Mouse (Mus musculus): ENCODE measurements around the gene 2310003L06Rik. TPM values are rescaled to one million over a fixed set of nuclear protein-coding genes. Genes with fewer than 3 reads are reported as not detected.

The 2310003L06Rik gene
- polyA plus RNA-seq, 1 experiment: not detected

GRCm38 (mm10) chr5:87942515-87942914 is 26.7 kb upstream of the 2310003L06Rik start:
- TF ChIP-seq TCF3 (IDR thresholded peaks at IDR 0.05; ENCODE audit: insufficient read length, low read depth): no peak
- no peak for TF ChIP-seq USF1 (IDR thresholded peaks at IDR 0.05; ENCODE audit: low read depth)
- TF ChIP-seq E2F4 (IDR thresholded peaks at IDR 0.05; ENCODE audit: insufficient read depth): no peak
- no peak for TF ChIP-seq REST (IDR thresholded peaks at IDR 0.05; ENCODE audit: insufficient read depth, insufficient read length)
- no peak for TF ChIP-seq SRF (IDR thresholded peaks at IDR 0.05; ENCODE audit: control insufficient read depth, insufficient read length, low read depth)
- no peak for TF ChIP-seq MAX (IDR thresholded peaks at IDR 0.05; ENCODE audit: low read depth)
- no peak for TF ChIP-seq POLR2AphosphoS2 (IDR thresholded peaks at IDR 0.05; ENCODE audit: insufficient read length, low read depth)
- no peak for TF ChIP-seq TCF12 (IDR thresholded peaks at IDR 0.05; ENCODE audit: insufficient read depth, poor library complexity, severe bottlenecking)
- TF ChIP-seq MYOG (IDR thresholded peaks at IDR 0.05; ENCODE audit: control insufficient read depth in 1 of 3, insufficient read depth in 1 of 3, insufficient read length in 2 of 3, low read depth in 2 of 3): no peak
- no peak for TF ChIP-seq POLR2A (IDR thresholded peaks at IDR 0.05; ENCODE audit: insufficient read length, low read depth)
- TF ChIP-seq CEBPB (IDR thresholded peaks at IDR 0.05; ENCODE audit: insufficient read depth, poor library complexity, severe bottlenecking): no peak
- no peak for TF ChIP-seq MYOD1 (IDR thresholded peaks at IDR 0.05; ENCODE audit: control insufficient read depth in 1 of 3, insufficient read length in 2 of 3, low read depth in 2 of 3)
- no peaks in the 10 kb centered on the region for H3K36me3 ChIP-seq (ENCODE audit: control insufficient read depth, insufficient read depth)
- no peaks in the 10 kb centered on the region for H3K27me3 ChIP-seq (ENCODE audit: control insufficient read depth, insufficient read depth, insufficient read length)
- no peak overlapping the region for H3K4me3 ChIP-seq
- no peak overlapping the region for H3ac ChIP-seq (ENCODE audit: control insufficient read depth, insufficient read length)
- no peak overlapping the region for H3K4me2 ChIP-seq (ENCODE audit: low read depth)
- H3K79me2 ChIP-seq (ENCODE audit: control insufficient read depth, insufficient read depth): no peaks in the 10 kb centered on the region

DNA sequence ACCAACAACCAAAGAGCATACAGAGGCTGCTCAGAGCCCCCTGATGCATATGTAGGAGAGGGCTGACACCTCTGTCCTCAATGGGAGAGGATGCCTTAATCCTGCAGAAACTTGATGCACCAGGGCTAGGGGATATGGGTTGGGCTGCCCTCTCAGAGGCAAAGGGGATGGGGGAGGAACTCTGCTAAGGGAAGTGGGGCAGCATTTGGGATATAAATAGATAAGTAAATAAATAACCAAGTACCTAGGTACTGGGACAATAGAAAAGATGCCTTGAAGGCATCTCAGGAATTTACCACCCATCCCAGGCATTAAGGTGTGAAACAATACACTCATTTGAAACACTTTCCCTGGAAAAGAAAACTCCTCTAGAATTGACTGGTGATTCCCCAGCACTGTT is 17.4 kb upstream of the 2310003L06Rik start:
- H3K4me3 ChIP-seq: no peak overlapping the region
- H3ac ChIP-seq (ENCODE audit: control insufficient read depth, insufficient read length): no peak overlapping the region
- no peak overlapping the region for H3K4me2 ChIP-seq (ENCODE audit: low read depth)
- no peaks in the 10 kb centered on the region for H3K27me3 ChIP-seq (ENCODE audit: control insufficient read depth, insufficient read depth, insufficient read length)
- TF ChIP-seq TCF12 (IDR thresholded peaks at IDR 0.05; ENCODE audit: insufficient read depth, poor library complexity, severe bottlenecking) (no peak), MAX (IDR thresholded peaks at IDR 0.05; ENCODE audit: low read depth) (no peak), USF1 (IDR thresholded peaks at IDR 0.05; ENCODE audit: low read depth) (no peak), SRF (IDR thresholded peaks at IDR 0.05; ENCODE audit: control insufficient read depth, insufficient read length, low read depth) (no peak), MYOD1 (IDR thresholded peaks at IDR 0.05; ENCODE audit: control insufficient read depth in 1 of 3, insufficient read length in 2 of 3, low read depth in 2 of 3) (no peak), CEBPB (IDR thresholded peaks at IDR 0.05; ENCODE audit: insufficient read depth, poor library complexity, severe bottlenecking) (no peak), POLR2AphosphoS2 (IDR thresholded peaks at IDR 0.05; ENCODE audit: insufficient read length, low read depth) (no peak)
- no peaks in the 10 kb centered on the region for H3K36me3 ChIP-seq (ENCODE audit: control insufficient read depth, insufficient read depth)
- no peaks in the 10 kb centered on the region for H3K79me2 ChIP-seq (ENCODE audit: control insufficient read depth, insufficient read depth)

DNA sequence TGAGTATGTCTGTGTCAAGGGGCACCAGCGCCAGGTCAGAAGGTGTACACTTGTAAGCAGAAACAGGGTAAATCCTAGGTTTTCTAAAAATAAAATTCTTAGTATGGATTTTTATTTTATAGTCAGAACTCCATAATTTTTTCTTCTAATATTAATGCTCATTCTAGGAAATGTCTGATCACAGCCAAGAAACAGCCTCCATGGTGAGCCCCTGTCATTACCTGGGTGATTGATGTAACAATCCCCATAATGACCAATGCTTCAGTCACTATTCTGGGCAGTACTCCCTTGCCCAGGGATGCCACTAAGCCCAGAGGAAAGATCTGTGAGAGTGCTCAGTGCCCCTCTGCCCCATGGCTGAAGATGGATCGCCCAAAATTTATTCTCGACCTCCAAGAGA is 9.9 kb downstream of the 2310003L06Rik start, which contains the start of gene Cabs1:
Cabs1 (plus strand) TSS at position 301 of the 400 bp plus-strand sequence.
- Histone ChIP-seq H3K4me2 (ENCODE audit: low read depth) (no peak within 1 kb of the TSS), H3K36me3 (ENCODE audit: control insufficient read depth, insufficient read depth) (no peaks in the 10 kb centered on the region), H3K27me3 (ENCODE audit: control insufficient read depth, insufficient read depth, insufficient read length) (no peaks in the 10 kb centered on the region), H3ac (ENCODE audit: control insufficient read depth, insufficient read length) (no peak within 1 kb of the TSS), H3K4me3 (no peak within 1 kb of the TSS), H3K79me2 (ENCODE audit: control insufficient read depth, insufficient read depth) (no peaks in the 10 kb centered on the region)
- TF ChIP-seq POLR2AphosphoS2 (IDR thresholded peaks at IDR 0.05; ENCODE audit: insufficient read length, low read depth) (no peak), MYOD1 (IDR thresholded peaks at IDR 0.05; ENCODE audit: control insufficient read depth in 1 of 3, insufficient read length in 2 of 3, low read depth in 2 of 3) (no peak), MYOG (IDR thresholded peaks at IDR 0.05; ENCODE audit: control insufficient read depth in 1 of 3, insufficient read depth in 1 of 3, insufficient read length in 2 of 3, low read depth in 2 of 3) (no peak), TCF3 (IDR thresholded peaks at IDR 0.05; ENCODE audit: insufficient read length, low read depth) (no peak), POLR2A (IDR thresholded peaks at IDR 0.05; ENCODE audit: insufficient read length, low read depth) (no peak), USF1 (IDR thresholded peaks at IDR 0.05; ENCODE audit: low read depth) (no peak)

- Histone ChIP-seq H3K4me3 (no peak overlapping the region), H3K27me3 (ENCODE audit: control insufficient read depth, insufficient read depth, insufficient read length) (no peaks in the 10 kb centered on the region), H3K4me2 (ENCODE audit: low read depth) (no peak overlapping the region), H3K79me2 (ENCODE audit: control insufficient read depth, insufficient read depth) (no peaks in the 10 kb centered on the region), H3ac (ENCODE audit: control insufficient read depth, insufficient read length) (no peak overlapping the region), H3K36me3 (ENCODE audit: control insufficient read depth, insufficient read depth) (no peaks in the 10 kb centered on the region)
- TF ChIP-seq MYOG (IDR thresholded peaks at IDR 0.05; ENCODE audit: control insufficient read depth in 1 of 3, insufficient read depth in 1 of 3, insufficient read length in 2 of 3, low read depth in 2 of 3) (no peak), TCF3 (IDR thresholded peaks at IDR 0.05; ENCODE audit: insufficient read length, low read depth) (no peak), REST (IDR thresholded peaks at IDR 0.05; ENCODE audit: insufficient read depth, insufficient read length) (no peak), USF1 (IDR thresholded peaks at IDR 0.05; ENCODE audit: low read depth) (no peak), MYOD1 (IDR thresholded peaks at IDR 0.05; ENCODE audit: control insufficient read depth in 1 of 3, insufficient read length in 2 of 3, low read depth in 2 of 3) (no peak), SRF (IDR thresholded peaks at IDR 0.05; ENCODE audit: control insufficient read depth, insufficient read length, low read depth) (no peak), MAX (IDR thresholded peaks at IDR 0.05; ENCODE audit: low read depth) (no peak)
Observed at GRCm38 (mm10) chr5:87982468-87983214, 13.4 kb downstream of the 2310003L06Rik start.

DNA sequence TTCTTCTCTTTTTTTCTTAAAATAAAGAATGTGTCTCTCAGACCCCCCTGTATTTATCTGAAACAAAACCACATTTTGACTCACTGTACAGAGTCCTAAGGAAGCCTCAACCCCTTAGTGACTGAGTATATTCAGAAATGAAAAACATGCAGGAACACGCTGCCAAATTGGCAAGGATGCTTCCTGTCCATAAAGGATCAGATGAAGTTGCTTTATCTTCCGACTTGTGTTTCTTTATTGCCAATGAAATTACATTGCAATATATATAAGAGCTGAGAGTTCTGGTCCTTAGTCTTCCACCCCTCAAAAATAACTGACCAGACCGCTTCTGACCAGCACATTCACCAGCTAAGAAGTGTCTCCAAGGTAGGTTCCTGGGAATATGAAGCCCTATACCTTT is 33.0 kb downstream of the 2310003L06Rik start, which contains the start of gene Smr3a:
Smr3a (plus strand) TSS at position 301 of the 400 bp plus-strand sequence.
- Histone ChIP-seq H3K36me3 (ENCODE audit: control insufficient read depth, insufficient read depth) (no peaks in the 10 kb centered on the region), H3K27me3 (ENCODE audit: control insufficient read depth, insufficient read depth, insufficient read length) (no peaks in the 10 kb centered on the region), H3K79me2 (ENCODE audit: control insufficient read depth, insufficient read depth) (no peaks in the 10 kb centered on the region), H3ac (ENCODE audit: control insufficient read depth, insufficient read length) (no peak within 1 kb of the TSS), H3K4me2 (ENCODE audit: low read depth) (no peak within 1 kb of the TSS), H3K4me3 (no peak within 1 kb of the TSS)
- TF ChIP-seq USF1 (IDR thresholded peaks at IDR 0.05; ENCODE audit: low read depth): no peak
- TF ChIP-seq REST (IDR thresholded peaks at IDR 0.05; ENCODE audit: insufficient read depth, insufficient read length): no peak
- TF ChIP-seq MAX (IDR thresholded peaks at IDR 0.05; ENCODE audit: low read depth): no peak
